Mouse (Mus musculus) midbrain, embryonic 11.5 days (tissue): ENCODE data around the gene 1700092M07Rik. TPM values are rescaled to one million over a fixed set of nuclear protein-coding genes. Genes with fewer than 3 reads are reported as not detected.
"Not testable (repeated sequence)": the region's sequence is repeated elsewhere in the genome, so short reads cannot be mapped to it uniquely, and the experiment has no call there.

Experiments used
- ATAC-seq: fragments of 200-750 bp; cut with Nextera tagmentation; 2 replicates; pipeline ENCODE4 v1.8.0; 2017; ENCODE audit warnings: moderate TSS enrichment, moderate library complexity; ENCODE audit not compliant: low FRiP score
- DNase-seq: peaks from one replicate; pipeline ENCODE4 v3.0.0; 2015; ENCODE audit warnings: low spot score; ENCODE audit errors: missing footprints
- H3K27ac ChIP-seq: fragments of 300-500 bp; sonication (generic); 2 replicates; pipeline ENCODE4 v1.5.1; 2014; ENCODE audit warnings: low read depth, low read length
- H3K27me3 ChIP-seq: fragments of 300-500 bp; sonication (generic); 2 replicates; pipeline ENCODE4 v1.6.1; 2014; ENCODE audit warnings: mild to moderate bottlenecking, low read length, moderate library complexity, mixed read lengths; ENCODE audit not compliant: control insufficient read depth, insufficient read depth
- H3K36me3 ChIP-seq: fragments of 300-500 bp; sonication (generic); 2 replicates; pipeline ENCODE4 v1.6.1; 2014; ENCODE audit warnings: mild to moderate bottlenecking, low read length, moderate library complexity, mixed read lengths; ENCODE audit not compliant: control insufficient read depth, insufficient read depth
- H3K4me1 ChIP-seq: fragments of 300-500 bp; sonication (generic); 2 replicates; pipeline ENCODE4 v1.6.1; 2014; ENCODE audit warnings: low read length; ENCODE audit not compliant: control insufficient read depth, insufficient read depth
- H3K4me2 ChIP-seq: fragments of 300-500 bp; sonication (generic); 2 replicates; pipeline ENCODE4 v1.6.1; 2014; ENCODE audit warnings: mild to moderate bottlenecking, moderate library complexity
- H3K4me3 ChIP-seq: fragments of 300-500 bp; sonication (generic); 2 replicates; pipeline ENCODE4 v1.5.1; 2014; ENCODE audit warnings: low read depth, low read length
- H3K9ac ChIP-seq: fragments of 300-500 bp; sonication (generic); 2 replicates; pipeline ENCODE4 v1.6.1; 2014; ENCODE audit warnings: low read length
- H3K9me3 ChIP-seq: fragments of 300-500 bp; sonication (generic); 2 replicates; pipeline ENCODE4 v1.6.1; 2016; ENCODE audit warnings: low read length; ENCODE audit not compliant: control insufficient read depth
- WGBS: fragments of 180-500 bp; shearing (Covaris S2); extraction: QIAGEN DNeasy Blood & Tissue Kit; methylation state at CpG from one replicate; pipeline ENCODE4 v1.1.7; 2014; 5-methylcytosine and 5-hydroxymethylcytosine counted together
- polyA plus RNA-seq: library from polyadenylated mRNA; unstranded; fragments of >200 nt; fragmentation: Nextera tagmentation; extraction: Ambion mirVana; gene quantifications from 2 replicates; pipeline ENCODE4 v1.2.1, GENCODE M21; 2014

1700092M07Rik gene
- polyA plus RNA-seq, 1 experiment from 2014 or later: 2.7 TPM

DNA sequence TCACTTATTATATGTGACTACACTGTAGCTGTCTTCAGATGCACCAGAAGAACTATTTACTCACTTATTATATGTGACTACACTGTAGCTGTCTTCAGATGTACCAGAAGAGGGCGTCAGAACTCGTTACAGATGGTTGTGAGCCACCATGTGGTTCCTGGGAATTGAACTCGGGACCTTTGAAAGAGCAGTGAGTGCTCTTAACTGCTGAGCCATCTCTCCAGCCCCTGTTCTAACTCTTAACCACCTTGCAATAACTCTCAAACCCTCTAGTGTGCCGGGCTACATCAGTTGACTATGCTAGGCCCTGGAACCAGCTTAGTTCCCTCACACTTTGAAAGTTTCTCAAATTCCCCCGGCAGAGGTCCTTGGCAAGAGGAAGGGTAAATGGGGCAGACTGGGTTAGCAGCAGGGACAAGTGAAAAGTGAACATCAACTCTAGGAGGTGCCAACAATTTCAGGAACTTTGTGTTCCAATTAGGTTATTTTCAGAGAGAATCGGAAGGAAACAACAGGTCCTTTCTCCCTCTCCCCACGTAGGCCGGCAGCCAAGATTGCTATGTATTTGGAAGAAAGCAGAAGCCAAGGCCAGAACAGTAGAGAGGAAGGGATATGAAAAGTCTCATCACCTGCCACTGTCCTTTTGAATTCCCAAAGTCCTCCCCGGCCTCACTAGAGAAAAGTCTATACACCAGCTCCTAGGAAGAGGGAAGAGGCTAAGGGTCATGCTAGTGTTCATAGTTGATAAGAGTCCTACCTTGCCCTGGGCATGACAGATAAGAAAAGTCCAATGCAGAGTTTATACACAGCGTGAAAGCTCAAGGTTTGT lies 25.7 kb upstream of the 1700092M07Rik start:
- no peak overlapping the region for H3K4me2 ChIP-seq
- peaks cover 16% of the 10 kb centered on the region for H3K4me1 ChIP-seq
- ATAC-seq (no peak), DNase-seq (peak; percentile 75)
- H3K36me3 ChIP-seq: peaks cover 3% of the 10 kb centered on the region; the same call in 1 of the 2 replicates
- H3K4me3 ChIP-seq: no peak overlapping the region
- WGBS: 76% methylated on average over 10 of the region's 10 CpGs
- H3K27ac ChIP-seq: no peak overlapping the region
- no peaks in the 10 kb centered on the region for H3K9me3 ChIP-seq
- H3K9ac ChIP-seq: no peak overlapping the region
- no peaks in the 10 kb centered on the region for H3K27me3 ChIP-seq

DNA sequence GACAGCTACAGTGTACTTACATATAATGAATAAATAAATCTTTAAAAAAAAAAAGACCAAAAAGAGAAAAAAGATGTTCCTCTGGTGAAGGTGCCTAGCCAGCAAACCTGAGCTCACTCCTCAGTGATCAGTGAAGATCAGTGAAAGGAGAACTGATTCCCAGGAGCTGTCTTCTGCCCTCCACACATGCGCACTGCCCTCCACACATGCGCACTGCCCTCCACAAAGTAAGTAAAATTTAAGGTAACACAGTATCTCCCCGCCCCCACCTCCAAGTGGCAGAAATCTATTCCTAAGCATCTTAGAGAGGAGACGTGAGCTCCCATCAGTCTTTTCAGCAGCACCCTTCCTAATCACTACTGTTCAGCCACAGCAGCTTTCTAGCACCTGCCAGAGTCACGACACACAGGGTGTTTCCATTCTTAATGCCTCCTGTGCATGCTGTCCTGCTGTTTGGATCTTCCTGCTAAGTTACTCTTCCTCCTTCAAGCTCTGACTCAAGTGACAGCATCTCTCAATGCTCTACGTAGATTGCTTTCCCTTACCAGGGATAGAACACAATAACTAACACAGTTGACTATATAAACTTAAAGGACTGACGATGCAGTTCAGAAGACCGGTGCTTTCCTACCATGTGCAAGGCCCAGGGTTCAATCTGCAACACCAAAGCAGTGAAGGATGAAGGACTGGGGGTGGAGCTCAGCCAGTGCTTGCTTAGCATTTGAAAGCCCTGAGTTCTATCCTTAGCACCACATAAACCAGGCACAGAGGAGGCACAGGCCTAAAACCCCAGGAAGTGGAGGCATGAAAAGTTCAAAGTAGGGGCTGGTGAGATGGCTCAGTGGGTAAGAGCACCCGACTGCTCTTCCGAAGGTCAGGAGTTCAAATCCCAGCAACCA lies 24.4 kb upstream of the 1700092M07Rik start:
- ATAC-seq (no peak), DNase-seq (peak; percentile 75)
- H3K27ac ChIP-seq: no peak overlapping the region
- no peak overlapping the region for H3K4me2 ChIP-seq
- peaks cover 16% of the 10 kb centered on the region for H3K4me1 ChIP-seq
- 61% methylated on average over 10 of the region's 10 CpGs for WGBS
- H3K4me3 ChIP-seq: no peak overlapping the region
- H3K9me3 ChIP-seq: no peaks in the 10 kb centered on the region
- H3K36me3 ChIP-seq: no peaks in the 10 kb centered on the region
- H3K9ac ChIP-seq: no peak overlapping the region
- H3K27me3 ChIP-seq: no peaks in the 10 kb centered on the region

DNA sequence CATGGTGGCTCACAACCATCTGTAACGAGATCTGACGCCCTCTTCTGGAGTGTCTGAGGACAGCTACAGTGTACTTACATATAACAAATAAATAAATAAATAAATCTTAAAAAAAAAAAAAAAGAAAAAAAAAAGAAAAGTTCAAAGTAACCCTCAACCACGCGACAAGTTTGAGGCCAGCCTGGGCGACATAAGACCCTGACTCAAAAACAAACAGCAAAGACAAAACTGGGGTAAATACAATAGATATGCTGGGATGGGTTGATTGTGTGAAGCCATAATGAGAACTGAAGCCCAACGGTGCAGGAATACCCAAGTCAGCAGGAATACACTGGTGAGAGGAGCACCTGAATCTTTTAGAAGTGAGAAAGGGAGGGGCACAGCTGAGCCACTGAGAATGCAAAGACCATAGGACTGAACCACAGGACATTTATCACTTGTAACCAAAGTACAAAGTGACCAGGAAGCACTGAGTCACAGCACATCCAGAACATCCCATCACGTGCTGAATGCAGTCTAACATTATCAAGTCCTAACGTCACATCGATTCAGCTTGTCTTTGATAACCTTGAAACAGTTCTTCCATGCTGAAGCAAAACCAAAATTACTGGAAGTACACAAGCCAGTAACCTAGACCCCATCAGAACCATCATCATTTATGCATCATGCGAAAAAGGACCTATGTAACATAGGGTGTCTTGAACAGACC lies 23.6 kb upstream of the 1700092M07Rik start:
- no peaks in the 10 kb centered on the region for H3K27me3 ChIP-seq
- H3K9ac ChIP-seq: no peak overlapping the region
- H3K4me3 ChIP-seq: no peak overlapping the region
- no peaks in the 10 kb centered on the region for H3K9me3 ChIP-seq
- H3K4me1 ChIP-seq: peaks cover 9% of the 10 kb centered on the region
- WGBS: 71% methylated on average over 8 of the region's 10 CpGs
- no peak overlapping the region for H3K4me2 ChIP-seq
- H3K27ac ChIP-seq: no peak overlapping the region
- no peak for ATAC-seq
- peak; percentile 81 for DNase-seq
- no peaks in the 10 kb centered on the region for H3K36me3 ChIP-seq

- no peak overlapping the region for H3K4me2 ChIP-seq
- 76% methylated on average over 3 of the region's 3 CpGs for WGBS
- peak; percentile 87 for DNase-seq
Measured at GRCm38 (mm10) chr19:8718357-8718756, 22.2 kb upstream of the 1700092M07Rik start.

GRCm38 (mm10) chr19:8719037-8719436 lies 21.5 kb upstream of the 1700092M07Rik start:
- not testable (repeated sequence) for ATAC-seq, H3K36me3 ChIP-seq, DNase-seq, H3K4me3 ChIP-seq, H3K4me1 ChIP-seq, H3K27ac ChIP-seq, H3K4me2 ChIP-seq, H3K27me3 ChIP-seq, H3K9me3 ChIP-seq, H3K9ac ChIP-seq

More at GRCm38 (mm10) chr19:8718357-8718756, 22.2 kb upstream of the 1700092M07Rik start:
- Histone ChIP-seq H3K36me3 (no peaks in the 10 kb centered on the region), H3K4me3 (no peak overlapping the region), H3K9me3 (no peaks in the 10 kb centered on the region), H3K27me3 (no peaks in the 10 kb centered on the region), H3K4me1 (peaks cover 10% of the 10 kb centered on the region), H3K27ac (no peak overlapping the region), H3K9ac (no peak overlapping the region)
- ATAC-seq: no peak

DNA sequence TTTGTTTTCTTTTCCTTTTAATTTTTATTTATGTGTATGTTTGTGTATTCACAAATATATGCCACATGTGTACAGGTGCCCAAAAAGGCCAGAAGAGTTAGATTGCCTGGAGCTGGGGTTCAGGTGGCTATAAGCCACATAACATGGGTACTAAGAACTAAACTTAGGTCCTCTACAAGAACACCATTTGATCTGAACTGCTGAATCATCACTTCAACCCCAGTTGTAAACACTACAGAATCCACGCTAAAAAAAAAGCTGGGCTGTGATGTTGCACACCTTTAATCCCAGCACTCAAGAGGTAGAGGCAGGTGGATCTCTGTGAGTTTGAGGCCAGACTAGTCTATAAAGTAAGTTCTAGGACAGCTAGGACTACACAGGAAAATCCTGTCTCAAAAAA lies 19.1 kb upstream of the 1700092M07Rik start:
- ATAC-seq (no peak), DNase-seq (peak; percentile 31)
- Histone ChIP-seq H3K27me3 (no peaks in the 10 kb centered on the region), H3K4me3 (0 out of 2 replicates have a peak overlapping the region, but pooled peaks have one; percentile 90), H3K4me2 (0 out of 2 replicates have a peak overlapping the region, but pooled peaks have one; percentile 67), H3K9ac (no peak overlapping the region), H3K4me1 (peaks cover 14% of the 10 kb centered on the region), H3K36me3 (peaks cover 8% of the 10 kb centered on the region), H3K27ac (no peak overlapping the region), H3K9me3 (no peaks in the 10 kb centered on the region)
- 88% methylated on average over 1 of the region's 1 CpGs for WGBS

GRCm38 (mm10) chr19:8722021-8722420 lies 18.5 kb upstream of the 1700092M07Rik start:
- 63% methylated on average over 4 of the region's 4 CpGs for WGBS
- peak overlapping the region; percentile 90 for H3K4me3 ChIP-seq
- no peak overlapping the region for H3K27ac ChIP-seq
- H3K27me3 ChIP-seq: no peaks in the 10 kb centered on the region
- ATAC-seq (no peak), DNase-seq (peak; percentile 73)
- H3K36me3 ChIP-seq: peaks cover 8% of the 10 kb centered on the region
- peak overlapping the region; percentile 99 for H3K9ac ChIP-seq
- peak overlapping the region; percentile 67 for H3K4me2 ChIP-seq
- H3K9me3 ChIP-seq: no peaks in the 10 kb centered on the region
- H3K4me1 ChIP-seq: peaks cover 14% of the 10 kb centered on the region

- H3K27me3 ChIP-seq: no peaks in the 10 kb centered on the region
- WGBS: 1% methylated on average over 5 of the region's 5 CpGs
- H3K9me3 ChIP-seq: no peaks in the 10 kb centered on the region
- H3K4me2 ChIP-seq: peak overlapping the region; percentile 67
- peak overlapping the region; percentile 80 for H3K27ac ChIP-seq
- peak overlapping the region; percentile 99 for H3K9ac ChIP-seq
- peak; percentile 6 for ATAC-seq
- H3K36me3 ChIP-seq: peaks cover 8% of the 10 kb centered on the region
- DNase-seq: no peak
- H3K4me1 ChIP-seq: peaks cover 14% of the 10 kb centered on the region
- H3K4me3 ChIP-seq: peak overlapping the region; percentile 90
Measured at GRCm38 (mm10) chr19:8722559-8722906, 18.0 kb upstream of the 1700092M07Rik start.
